Mouse (Mus musculus): ENCODE data around the gene Pacs2. TPM values are rescaled to one million over a fixed set of nuclear protein-coding genes. Genes with fewer than 3 reads are reported as not detected.

Gene Pacs2
- polyA plus RNA-seq, 1 experiment from 2014 or later = 17.9 TPM

- Histone ChIP-seq H3K27me3 (replicated peaks; ENCODE audit: control insufficient read depth, insufficient read depth, low read length) (no peaks in the 10 kb centered on the region), H3K36me3 (ENCODE audit: control insufficient read depth, insufficient read depth, low read length) (peaks cover 25% of the 10 kb centered on the region; the same call in 1 of the 2 replicates), H3K4me2 (ENCODE audit: low read depth, low read length) (no peak overlapping the region), H3K27ac (replicated peaks; ENCODE audit: low read depth, low read length) (no peak overlapping the region), H3K9me3 (ENCODE audit: control insufficient read depth, low read length) (no peaks in the 10 kb centered on the region), H3K4me1 (ENCODE audit: control insufficient read depth, insufficient read depth, low read length) (no peaks in the 10 kb centered on the region), H3K9ac (ENCODE audit: low read depth, low read length) (no peak overlapping the region), H3K4me3 (ENCODE audit: low read depth, low read length) (no peak overlapping the region)
- WGBS = 81% methylated on average over 4 of the region's 4 CpGs
- ATAC-seq (ENCODE audit: low read depth) = no peak
- DNase-seq (ENCODE audit: low spot score) = no peak
Measured at GRCm38 (mm10) chr12:113107431-113108124, 93.3 kb downstream of the Pacs2 start.

GRCm38 (mm10) chr12:113108528-113109283 is 94.4 kb downstream of the Pacs2 start:
- Histone ChIP-seq H3K9ac (ENCODE audit: low read depth, low read length) (no peak overlapping the region), H3K27me3 (replicated peaks; ENCODE audit: control insufficient read depth, insufficient read depth, low read length) (no peaks in the 10 kb centered on the region), H3K4me2 (ENCODE audit: low read depth, low read length) (no peak overlapping the region), H3K4me1 (ENCODE audit: control insufficient read depth, insufficient read depth, low read length) (no peaks in the 10 kb centered on the region), H3K9me3 (ENCODE audit: control insufficient read depth, low read length) (no peaks in the 10 kb centered on the region), H3K36me3 (ENCODE audit: control insufficient read depth, insufficient read depth, low read length) (peaks cover 29% of the 10 kb centered on the region), H3K4me3 (ENCODE audit: low read depth, low read length) (no peak overlapping the region), H3K27ac (replicated peaks; ENCODE audit: low read depth, low read length) (no peak overlapping the region)
- WGBS = 87% methylated on average over 17 of the region's 17 CpGs
- DNase-seq (ENCODE audit: low spot score) (no peak), ATAC-seq (ENCODE audit: low read depth) (no peak)

DNA sequence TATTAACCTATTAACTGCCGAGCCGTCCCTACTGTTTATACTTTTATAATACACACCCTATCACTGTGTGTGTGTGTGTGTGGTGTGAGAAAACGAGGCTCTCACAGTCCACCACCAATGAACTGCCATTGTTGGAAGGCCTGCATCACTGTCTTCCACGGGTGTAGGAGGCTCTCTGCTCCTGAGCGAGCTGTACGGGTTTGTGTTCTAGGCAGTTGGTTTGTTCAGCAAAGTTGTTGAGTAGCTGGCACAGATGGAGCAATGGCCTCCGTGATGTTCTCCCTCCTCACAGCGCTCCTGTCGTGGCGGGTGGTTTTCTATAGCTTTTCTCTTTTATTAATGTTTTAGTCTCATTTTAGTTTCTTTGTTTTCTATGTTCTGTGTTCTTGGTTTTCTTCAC is 95.5 kb downstream of the Pacs2 start:
- H3K4me2 ChIP-seq (ENCODE audit: low read depth, low read length) = no peak overlapping the region
- WGBS = 87% methylated on average over 10 of the region's 10 CpGs
- H3K27me3 ChIP-seq (replicated peaks; ENCODE audit: control insufficient read depth, insufficient read depth, low read length) = no peaks in the 10 kb centered on the region
- no peaks in the 10 kb centered on the region for H3K4me1 ChIP-seq (ENCODE audit: control insufficient read depth, insufficient read depth, low read length)
- DNase-seq (ENCODE audit: low spot score) (no peak), ATAC-seq (ENCODE audit: low read depth) (no peak)
- no peaks in the 10 kb centered on the region for H3K9me3 ChIP-seq (ENCODE audit: control insufficient read depth, low read length)
- no peak overlapping the region for H3K4me3 ChIP-seq (ENCODE audit: low read depth, low read length)
- H3K27ac ChIP-seq (replicated peaks; ENCODE audit: low read depth, low read length) = no peak overlapping the region
- no peak overlapping the region for H3K9ac ChIP-seq (ENCODE audit: low read depth, low read length)
- peaks cover 35% of the 10 kb centered on the region for H3K36me3 ChIP-seq (ENCODE audit: control insufficient read depth, insufficient read depth, low read length)

DNA sequence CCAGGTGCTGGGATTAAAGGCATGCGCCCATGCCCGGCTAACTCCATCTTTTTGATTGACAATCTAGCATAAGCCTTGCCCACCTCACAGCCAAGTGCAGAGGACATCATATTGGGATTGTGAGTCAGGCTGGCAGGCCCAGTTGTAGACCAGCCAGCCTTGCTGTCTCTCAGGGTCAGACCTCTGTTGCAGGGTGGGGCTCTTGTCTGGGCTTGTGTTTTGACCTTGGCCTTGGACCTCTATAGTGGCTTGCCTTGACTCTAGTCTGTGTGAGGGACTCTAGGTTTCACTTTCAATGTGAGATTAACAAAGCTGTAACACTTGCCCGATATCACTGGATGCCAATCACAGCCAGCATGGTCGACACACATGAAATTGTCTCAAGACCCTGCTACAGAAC is 99.8 kb downstream of the Pacs2 start:
- no peak overlapping the region for H3K4me2 ChIP-seq (ENCODE audit: low read depth, low read length)
- no peak overlapping the region for H3K9ac ChIP-seq (ENCODE audit: low read depth, low read length)
- no peaks in the 10 kb centered on the region for H3K27me3 ChIP-seq (replicated peaks; ENCODE audit: control insufficient read depth, insufficient read depth, low read length)
- peaks cover 66% of the 10 kb centered on the region for H3K36me3 ChIP-seq (ENCODE audit: control insufficient read depth, insufficient read depth, low read length)
- no peaks in the 10 kb centered on the region for H3K4me1 ChIP-seq (ENCODE audit: control insufficient read depth, insufficient read depth, low read length)
- no peak overlapping the region for H3K27ac ChIP-seq (replicated peaks; ENCODE audit: low read depth, low read length)
- H3K4me3 ChIP-seq (ENCODE audit: low read depth, low read length) = no peak overlapping the region
- no peak for DNase-seq (ENCODE audit: low spot score)
- ATAC-seq (ENCODE audit: low read depth) = no peak
- 88% methylated on average over 4 of the region's 4 CpGs for WGBS
- H3K9me3 ChIP-seq (ENCODE audit: control insufficient read depth, low read length) = no peaks in the 10 kb centered on the region

- no peak for DNase-seq (ENCODE audit: low spot score)
- peak; percentile 12; the same call in 1 of the 2 replicates for ATAC-seq (ENCODE audit: low read depth)
- Histone ChIP-seq H3K36me3 (ENCODE audit: control insufficient read depth, insufficient read depth, low read length) (peaks cover 72% of the 10 kb centered on the region), H3K27ac (replicated peaks; ENCODE audit: low read depth, low read length) (no peak overlapping the region), H3K4me3 (ENCODE audit: low read depth, low read length) (no peak overlapping the region), H3K4me1 (ENCODE audit: control insufficient read depth, insufficient read depth, low read length) (no peaks in the 10 kb centered on the region), H3K9ac (ENCODE audit: low read depth, low read length) (no peak overlapping the region), H3K27me3 (replicated peaks; ENCODE audit: control insufficient read depth, insufficient read depth, low read length) (no peaks in the 10 kb centered on the region), H3K4me2 (ENCODE audit: low read depth, low read length) (no peak overlapping the region), H3K9me3 (ENCODE audit: control insufficient read depth, low read length) (no peaks in the 10 kb centered on the region)
- 80% methylated on average over 16 of the region's 16 CpGs for WGBS
Measured at GRCm38 (mm10) chr12:113114856-113115538, 100.7 kb downstream of the Pacs2 start.

- ATAC-seq (ENCODE audit: low read depth) = peak; percentile 71
- no peak overlapping the region for H3K4me3 ChIP-seq (ENCODE audit: low read depth, low read length)
Measured at GRCm38 (mm10) chr12:113119516-113120410, 105.5 kb downstream of the Pacs2 start.

More at GRCm38 (mm10) chr12:113119516-113120410, 105.5 kb downstream of the Pacs2 start:
- Histone ChIP-seq H3K4me1 (ENCODE audit: control insufficient read depth, insufficient read depth, low read length) (no peaks in the 10 kb centered on the region), H3K9me3 (ENCODE audit: control insufficient read depth, low read length) (no peaks in the 10 kb centered on the region), H3K9ac (ENCODE audit: low read depth, low read length) (no peak overlapping the region), H3K36me3 (ENCODE audit: control insufficient read depth, insufficient read depth, low read length) (peaks cover 91% of the 10 kb centered on the region), H3K4me2 (ENCODE audit: low read depth, low read length) (no peak overlapping the region), H3K27ac (replicated peaks; ENCODE audit: low read depth, low read length) (no peak overlapping the region), H3K27me3 (replicated peaks; ENCODE audit: control insufficient read depth, insufficient read depth, low read length) (no peaks in the 10 kb centered on the region)
- 87% methylated on average over 20 of the region's 20 CpGs for WGBS
- DNase-seq (ENCODE audit: low spot score) = peak; percentile 82

Measured in embryonic facial prominence, embryonic 14.5 days (tissue).